Mouse (Mus musculus): ENCODE data around the gene Hmmr. TPM values are rescaled to one million over a fixed set of nuclear protein-coding genes. Genes with fewer than 3 reads are reported as not detected.
A peak's percentile ranks its signal among the peaks of the same experiment; 100 is the strongest.

Gene Hmmr
- polyA plus RNA-seq, 1 experiment = 0.31 TPM

GRCm38 (mm10) chr11:40755968-40756367 is 22.7 kb upstream of the Hmmr start:
- Histone ChIP-seq H3K36me3 (ENCODE audit: control insufficient read depth, insufficient read depth, low read length) (no peaks in the 10 kb centered on the region; the same call in 1 of the 2 replicates), H3K4me3 (ENCODE audit: insufficient read depth, low read depth, low read length) (no peak overlapping the region), H3K27me3 (replicated peaks; ENCODE audit: control insufficient read depth, insufficient read depth, low read length) (no peaks in the 10 kb centered on the region), H3K27ac (ENCODE audit: insufficient read depth, low read depth, low read length) (no peak overlapping the region), H3K4me1 (ENCODE audit: control insufficient read depth, insufficient read depth, low read length) (no peaks in the 10 kb centered on the region)
- WGBS = 91% methylated on average over 8 of the region's 8 CpGs
- DNase-seq = no peak
- TF ChIP-seq CTCF (conservative IDR thresholded peaks at IDR 0.05; ENCODE audit: insufficient read depth, insufficient read length, low read depth, low read length) (no peak), POLR2A (IDR thresholded peaks at IDR 0.05; ENCODE audit: low read depth, low read length) (no peak)

GRCm38 (mm10) chr11:40755109-40755627 is 21.9 kb upstream of the Hmmr start, which contains the start of gene Ccng1:
Gene Ccng1, minus strand, starts transcription at chr11:40755311.
- H3K27ac ChIP-seq (ENCODE audit: insufficient read depth, low read depth, low read length) = peak within 1 kb of the TSS; percentile 44
- WGBS = under 1% methylated on average over 25 of the region's 25 CpGs
- H3K4me3 ChIP-seq (ENCODE audit: insufficient read depth, low read depth, low read length) = peak within 1 kb of the TSS; percentile 75
- no peaks in the 10 kb centered on the region for H3K4me1 ChIP-seq (ENCODE audit: control insufficient read depth, insufficient read depth, low read length)
- DNase-seq = peak; percentile 98
- TF ChIP-seq CTCF (conservative IDR thresholded peaks at IDR 0.05; ENCODE audit: insufficient read depth, insufficient read length, low read depth, low read length) (no peak), POLR2A (IDR thresholded peaks at IDR 0.05; ENCODE audit: low read depth, low read length) (peak; percentile 65)
- no peaks in the 10 kb centered on the region for H3K27me3 ChIP-seq (replicated peaks; ENCODE audit: control insufficient read depth, insufficient read depth, low read length)
- no peaks in the 10 kb centered on the region; the same call in 1 of the 2 replicates for H3K36me3 ChIP-seq (ENCODE audit: control insufficient read depth, insufficient read depth, low read length)

- Histone ChIP-seq H3K36me3 (ENCODE audit: control insufficient read depth, insufficient read depth, low read length) (no peaks in the 10 kb centered on the region; the same call in none of the 2 replicates), H3K4me1 (ENCODE audit: control insufficient read depth, insufficient read depth, low read length) (no peaks in the 10 kb centered on the region), H3K27me3 (replicated peaks; ENCODE audit: control insufficient read depth, insufficient read depth, low read length) (no peaks in the 10 kb centered on the region), H3K4me3 (ENCODE audit: insufficient read depth, low read depth, low read length) (peak overlapping the region; percentile 75), H3K27ac (ENCODE audit: insufficient read depth, low read depth, low read length) (peak overlapping the region; percentile 44)
- 1% methylated on average over 19 of the region's 19 CpGs for WGBS
- DNase-seq = no peak
- no peak for TF ChIP-seq CTCF (conservative IDR thresholded peaks at IDR 0.05; ENCODE audit: insufficient read depth, insufficient read length, low read depth, low read length)
- no peak for TF ChIP-seq POLR2A (IDR thresholded peaks at IDR 0.05; ENCODE audit: low read depth, low read length)
Observed at GRCm38 (mm10) chr11:40754664-40755107, 21.5 kb upstream of the Hmmr start.

GRCm38 (mm10) chr11:40753836-40754235 is 20.6 kb upstream of the Hmmr start:
- Histone ChIP-seq H3K4me3 (ENCODE audit: insufficient read depth, low read depth, low read length) (0 out of 2 replicates have a peak overlapping the region, but pooled peaks have one; percentile 11), H3K36me3 (ENCODE audit: control insufficient read depth, insufficient read depth, low read length) (no peaks in the 10 kb centered on the region; the same call in none of the 2 replicates), H3K27ac (ENCODE audit: insufficient read depth, low read depth, low read length) (no peak overlapping the region), H3K4me1 (ENCODE audit: control insufficient read depth, insufficient read depth, low read length) (no peaks in the 10 kb centered on the region), H3K27me3 (replicated peaks; ENCODE audit: control insufficient read depth, insufficient read depth, low read length) (no peaks in the 10 kb centered on the region)
- TF ChIP-seq CTCF (conservative IDR thresholded peaks at IDR 0.05; ENCODE audit: insufficient read depth, insufficient read length, low read depth, low read length) = no peak
- TF ChIP-seq POLR2A (IDR thresholded peaks at IDR 0.05; ENCODE audit: low read depth, low read length) = no peak
- WGBS = 38% methylated on average over 6 of the region's 6 CpGs
- peak; percentile 9 for DNase-seq

GRCm38 (mm10) chr11:40747716-40748115 is 14.5 kb upstream of the Hmmr start:
- TF ChIP-seq CTCF (conservative IDR thresholded peaks at IDR 0.05; ENCODE audit: insufficient read depth, insufficient read length, low read depth, low read length) (no peak), POLR2A (IDR thresholded peaks at IDR 0.05; ENCODE audit: low read depth, low read length) (no peak)
- Histone ChIP-seq H3K4me3 (ENCODE audit: insufficient read depth, low read depth, low read length) (no peak overlapping the region), H3K36me3 (ENCODE audit: control insufficient read depth, insufficient read depth, low read length) (no peaks in the 10 kb centered on the region; the same call in none of the 2 replicates), H3K27me3 (replicated peaks; ENCODE audit: control insufficient read depth, insufficient read depth, low read length) (no peaks in the 10 kb centered on the region), H3K27ac (ENCODE audit: insufficient read depth, low read depth, low read length) (no peak overlapping the region), H3K4me1 (ENCODE audit: control insufficient read depth, insufficient read depth, low read length) (no peaks in the 10 kb centered on the region)
- 54% methylated on average over 2 of the region's 2 CpGs for WGBS
- DNase-seq = no peak

GRCm38 (mm10) chr11:40746361-40746760 is 13.1 kb upstream of the Hmmr start:
- Histone ChIP-seq H3K36me3 (ENCODE audit: control insufficient read depth, insufficient read depth, low read length) (no peaks in the 10 kb centered on the region; the same call in none of the 2 replicates), H3K4me1 (ENCODE audit: control insufficient read depth, insufficient read depth, low read length) (no peaks in the 10 kb centered on the region), H3K4me3 (ENCODE audit: insufficient read depth, low read depth, low read length) (no peak overlapping the region), H3K27me3 (replicated peaks; ENCODE audit: control insufficient read depth, insufficient read depth, low read length) (no peaks in the 10 kb centered on the region), H3K27ac (ENCODE audit: insufficient read depth, low read depth, low read length) (no peak overlapping the region)
- no peak for DNase-seq
- WGBS = 91% methylated on average over 12 of the region's 12 CpGs
- TF ChIP-seq POLR2A (IDR thresholded peaks at IDR 0.05; ENCODE audit: low read depth, low read length) = no peak
- no peak for TF ChIP-seq CTCF (conservative IDR thresholded peaks at IDR 0.05; ENCODE audit: insufficient read depth, insufficient read length, low read depth, low read length)

- 83% methylated on average over 3 of the region's 3 CpGs for WGBS
- TF ChIP-seq POLR2A (IDR thresholded peaks at IDR 0.05; ENCODE audit: low read depth, low read length) (no peak), CTCF (conservative IDR thresholded peaks at IDR 0.05; ENCODE audit: insufficient read depth, insufficient read length, low read depth, low read length) (no peak)
- Histone ChIP-seq H3K27me3 (replicated peaks; ENCODE audit: control insufficient read depth, insufficient read depth, low read length) (no peaks in the 10 kb centered on the region), H3K4me1 (ENCODE audit: control insufficient read depth, insufficient read depth, low read length) (no peaks in the 10 kb centered on the region), H3K27ac (ENCODE audit: insufficient read depth, low read depth, low read length) (no peak overlapping the region), H3K36me3 (ENCODE audit: control insufficient read depth, insufficient read depth, low read length) (peaks cover 2% of the 10 kb centered on the region), H3K4me3 (ENCODE audit: insufficient read depth, low read depth, low read length) (no peak overlapping the region)
- no peak for DNase-seq
Observed at GRCm38 (mm10) chr11:40744348-40744747, 11.1 kb upstream of the Hmmr start.

Data from kidney, adult 2 months (tissue).